Mouse (Mus musculus): ENCODE data around the gene Fra10ac1. TPM values are rescaled to one million over a fixed set of nuclear protein-coding genes. Genes with fewer than 3 reads are reported as not detected.
A peak's percentile ranks its signal among the peaks of the same experiment; 100 is the strongest.

The Fra10ac1 gene
- 27.6 and 32.1 TPM in 2 replicates for polyA plus RNA-seq (2014; fragmentation: Nextera tagmentation; extraction: Ambion mirVana)

GRCm38 (mm10) chr19:38223905-38224684 is at the start of gene Fra10ac1:
Gene Fra10ac1, minus strand, starts transcription at chr19:38224156.
- Histone ChIP-seq H3K36me3 (ENCODE audit: control insufficient read depth, insufficient read depth, low read length) (no peaks in the 10 kb centered on the region), H3K4me2 (peak within 1 kb of the TSS; percentile 86), H3K27ac (ENCODE audit: low read depth, low read length) (peak within 1 kb of the TSS; percentile 79), H3K27me3 (ENCODE audit: control insufficient read depth, insufficient read depth, low read length) (no peaks in the 10 kb centered on the region), H3K9ac (ENCODE audit: low read depth, low read length) (peak within 1 kb of the TSS; percentile 78), H3K9me3 (replicated peaks; ENCODE audit: control insufficient read depth, low read length) (no peaks in the 10 kb centered on the region), H3K4me1 (ENCODE audit: control insufficient read depth, insufficient read depth, low read length) (peaks cover 5% of the 10 kb centered on the region; the same call in 1 of the 2 replicates), H3K4me3 (ENCODE audit: low read depth, low read length) (peak within 1 kb of the TSS; percentile 72)
- WGBS (ENCODE audit: insufficient replicate concordance), result under 1% methylated on average over 49 of the region's 49 CpGs
- ATAC-seq (replicated peaks; ENCODE audit: insufficient number of reproducible peaks, low FRiP score, low TSS enrichment), result peak; percentile 90

GRCm38 (mm10) chr19:38271071-38271470 is 47.1 kb upstream of the Fra10ac1 start:
- H3K9ac ChIP-seq (ENCODE audit: low read depth, low read length), result no peak overlapping the region
- H3K4me2 ChIP-seq, result no peak overlapping the region
- WGBS (ENCODE audit: insufficient replicate concordance), result 26% methylated on average over 6 of the region's 6 CpGs
- H3K27ac ChIP-seq (ENCODE audit: low read depth, low read length), result no peak overlapping the region
- no peaks in the 10 kb centered on the region for H3K36me3 ChIP-seq (ENCODE audit: control insufficient read depth, insufficient read depth, low read length)
- no peaks in the 10 kb centered on the region for H3K4me1 ChIP-seq (ENCODE audit: control insufficient read depth, insufficient read depth, low read length)
- H3K27me3 ChIP-seq (ENCODE audit: control insufficient read depth, insufficient read depth, low read length), result peaks cover 2% of the 10 kb centered on the region; the same call in 1 of the 2 replicates
- H3K4me3 ChIP-seq (ENCODE audit: low read depth, low read length), result no peak overlapping the region
- H3K9me3 ChIP-seq (replicated peaks; ENCODE audit: control insufficient read depth, low read length), result no peaks in the 10 kb centered on the region
- no peak for ATAC-seq (replicated peaks; ENCODE audit: insufficient number of reproducible peaks, low FRiP score, low TSS enrichment)

GRCm38 (mm10) chr19:38267469-38267868 is 43.5 kb upstream of the Fra10ac1 start:
- H3K4me2 ChIP-seq, result no peak overlapping the region
- no peaks in the 10 kb centered on the region for H3K9me3 ChIP-seq (replicated peaks; ENCODE audit: control insufficient read depth, low read length)
- H3K36me3 ChIP-seq (ENCODE audit: control insufficient read depth, insufficient read depth, low read length), result no peaks in the 10 kb centered on the region
- H3K27ac ChIP-seq (ENCODE audit: low read depth, low read length), result no peak overlapping the region
- no peak for ATAC-seq (replicated peaks; ENCODE audit: insufficient number of reproducible peaks, low FRiP score, low TSS enrichment)
- H3K4me1 ChIP-seq (ENCODE audit: control insufficient read depth, insufficient read depth, low read length), result no peaks in the 10 kb centered on the region
- WGBS (ENCODE audit: insufficient replicate concordance), result 68% methylated on average over 5 of the region's 5 CpGs
- H3K27me3 ChIP-seq (ENCODE audit: control insufficient read depth, insufficient read depth, low read length), result peaks cover 4% of the 10 kb centered on the region; the same call in 1 of the 2 replicates
- H3K4me3 ChIP-seq (ENCODE audit: low read depth, low read length), result no peak overlapping the region
- H3K9ac ChIP-seq (ENCODE audit: low read depth, low read length), result no peak overlapping the region

DNA sequence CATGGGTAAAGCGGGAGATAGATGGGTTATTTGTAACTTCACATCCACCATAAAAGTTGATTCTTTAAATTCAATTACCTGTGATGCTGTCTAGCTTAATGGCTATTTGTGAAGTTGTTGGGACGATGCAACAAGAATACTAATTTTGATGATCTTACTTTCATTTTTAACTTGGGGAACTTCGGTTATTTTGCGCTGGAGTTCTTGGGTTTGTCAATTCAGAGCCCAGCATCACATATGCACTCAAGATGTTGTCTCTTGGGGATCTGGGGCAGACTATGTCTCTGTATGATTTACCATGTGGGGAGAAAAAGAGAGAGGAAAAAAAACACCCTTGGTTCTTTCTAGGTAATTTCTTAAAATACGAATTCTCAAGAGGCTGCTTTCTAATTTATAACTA is 41.8 kb upstream of the Fra10ac1 start:
- Histone ChIP-seq H3K9ac (ENCODE audit: low read depth, low read length) (no peak overlapping the region), H3K4me3 (ENCODE audit: low read depth, low read length) (no peak overlapping the region), H3K4me2 (no peak overlapping the region), H3K9me3 (replicated peaks; ENCODE audit: control insufficient read depth, low read length) (no peaks in the 10 kb centered on the region), H3K27me3 (ENCODE audit: control insufficient read depth, insufficient read depth, low read length) (0 out of 2 replicates have a peak, but pooled peaks cover 2% of the 10 kb centered on the region), H3K4me1 (ENCODE audit: control insufficient read depth, insufficient read depth, low read length) (no peaks in the 10 kb centered on the region), H3K36me3 (ENCODE audit: control insufficient read depth, insufficient read depth, low read length) (no peaks in the 10 kb centered on the region), H3K27ac (ENCODE audit: low read depth, low read length) (no peak overlapping the region)
- 87% methylated on average over 5 of the region's 5 CpGs for WGBS (ENCODE audit: insufficient replicate concordance)
- no peak for ATAC-seq (replicated peaks; ENCODE audit: insufficient number of reproducible peaks, low FRiP score, low TSS enrichment)

- Histone ChIP-seq H3K4me2 (peak within 1 kb of the TSS; percentile 56), H3K27ac (ENCODE audit: low read depth, low read length) (no peak within 1 kb of the TSS), H3K36me3 (ENCODE audit: control insufficient read depth, insufficient read depth, low read length) (no peaks in the 10 kb centered on the region), H3K9ac (ENCODE audit: low read depth, low read length) (peak within 1 kb of the TSS; percentile 17; the same call in 1 of the 2 replicates), H3K27me3 (ENCODE audit: control insufficient read depth, insufficient read depth, low read length) (0 out of 2 replicates have a peak, but pooled peaks cover 2% of the 10 kb centered on the region), H3K9me3 (replicated peaks; ENCODE audit: control insufficient read depth, low read length) (no peaks in the 10 kb centered on the region), H3K4me1 (ENCODE audit: control insufficient read depth, insufficient read depth, low read length) (no peaks in the 10 kb centered on the region), H3K4me3 (ENCODE audit: low read depth, low read length) (peak within 1 kb of the TSS; percentile 21)
- no peak for ATAC-seq (replicated peaks; ENCODE audit: insufficient number of reproducible peaks, low FRiP score, low TSS enrichment)
- 24% methylated on average over 21 of the region's 21 CpGs for WGBS (ENCODE audit: insufficient replicate concordance)
Observed at GRCm38 (mm10) chr19:38264505-38265500, 40.8 kb upstream of the Fra10ac1 start, which contains the start of gene Lgi1. Gene Lgi1, plus strand, starts transcription at chr19:38264536.

DNA sequence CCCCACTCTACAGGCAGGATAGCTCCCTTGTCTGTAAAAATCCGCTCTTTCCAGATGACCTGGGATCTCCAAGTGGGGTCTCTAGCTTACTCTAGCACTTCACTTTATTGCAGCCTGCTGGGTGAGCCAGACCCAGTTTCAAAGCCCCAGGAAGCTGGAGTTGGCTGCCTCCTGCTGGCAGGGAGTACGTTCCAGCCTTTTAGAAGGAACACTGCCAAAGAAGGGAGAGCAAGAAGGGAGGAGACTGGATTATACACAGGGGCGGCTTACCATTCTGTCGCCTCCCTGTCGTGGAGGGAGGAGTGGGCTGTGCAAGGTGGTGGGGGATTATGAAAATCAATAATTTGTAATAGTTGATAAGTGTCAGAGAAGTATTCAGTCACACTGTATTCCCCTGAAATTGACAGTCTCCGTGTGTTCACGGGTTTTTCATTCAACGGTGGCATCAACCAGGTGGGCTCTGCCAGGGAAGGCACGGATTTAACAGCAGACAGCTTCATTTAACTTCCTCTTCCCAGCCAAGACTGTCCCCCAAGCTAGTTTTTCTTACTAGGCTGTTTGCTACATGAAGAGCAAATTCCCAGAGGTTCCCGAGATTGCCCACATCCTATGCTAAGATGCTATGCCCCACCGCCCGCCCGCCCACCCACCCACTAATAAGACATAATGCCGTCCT is 40.0 kb upstream of the Fra10ac1 start:
- 23% methylated on average over 14 of the region's 14 CpGs for WGBS (ENCODE audit: insufficient replicate concordance)
- peak overlapping the region; percentile 21 for H3K4me3 ChIP-seq (ENCODE audit: low read depth, low read length)
- H3K4me1 ChIP-seq (ENCODE audit: control insufficient read depth, insufficient read depth, low read length), result no peaks in the 10 kb centered on the region
- H3K9me3 ChIP-seq (replicated peaks; ENCODE audit: control insufficient read depth, low read length), result no peaks in the 10 kb centered on the region
- peak overlapping the region; percentile 17; the same call in 1 of the 2 replicates for H3K9ac ChIP-seq (ENCODE audit: low read depth, low read length)
- no peak overlapping the region for H3K27ac ChIP-seq (ENCODE audit: low read depth, low read length)
- ATAC-seq (replicated peaks; ENCODE audit: insufficient number of reproducible peaks, low FRiP score, low TSS enrichment), result no peak
- 0 out of 2 replicates have a peak, but pooled peaks cover 2% of the 10 kb centered on the region for H3K27me3 ChIP-seq (ENCODE audit: control insufficient read depth, insufficient read depth, low read length)
- peak overlapping the region; percentile 56 for H3K4me2 ChIP-seq
- H3K36me3 ChIP-seq (ENCODE audit: control insufficient read depth, insufficient read depth, low read length), result no peaks in the 10 kb centered on the region

GRCm38 (mm10) chr19:38261351-38261750 is 37.4 kb upstream of the Fra10ac1 start:
- Histone ChIP-seq H3K9ac (ENCODE audit: low read depth, low read length) (no peak overlapping the region), H3K27ac (ENCODE audit: low read depth, low read length) (no peak overlapping the region), H3K4me2 (no peak overlapping the region), H3K27me3 (ENCODE audit: control insufficient read depth, insufficient read depth, low read length) (0 out of 2 replicates have a peak, but pooled peaks cover 2% of the 10 kb centered on the region), H3K4me3 (ENCODE audit: low read depth, low read length) (no peak overlapping the region), H3K9me3 (replicated peaks; ENCODE audit: control insufficient read depth, low read length) (no peaks in the 10 kb centered on the region), H3K36me3 (ENCODE audit: control insufficient read depth, insufficient read depth, low read length) (no peaks in the 10 kb centered on the region), H3K4me1 (ENCODE audit: control insufficient read depth, insufficient read depth, low read length) (no peaks in the 10 kb centered on the region)
- ATAC-seq (replicated peaks; ENCODE audit: insufficient number of reproducible peaks, low FRiP score, low TSS enrichment), result no peak
- WGBS (ENCODE audit: insufficient replicate concordance), result 78% methylated on average over 5 of the region's 5 CpGs

DNA sequence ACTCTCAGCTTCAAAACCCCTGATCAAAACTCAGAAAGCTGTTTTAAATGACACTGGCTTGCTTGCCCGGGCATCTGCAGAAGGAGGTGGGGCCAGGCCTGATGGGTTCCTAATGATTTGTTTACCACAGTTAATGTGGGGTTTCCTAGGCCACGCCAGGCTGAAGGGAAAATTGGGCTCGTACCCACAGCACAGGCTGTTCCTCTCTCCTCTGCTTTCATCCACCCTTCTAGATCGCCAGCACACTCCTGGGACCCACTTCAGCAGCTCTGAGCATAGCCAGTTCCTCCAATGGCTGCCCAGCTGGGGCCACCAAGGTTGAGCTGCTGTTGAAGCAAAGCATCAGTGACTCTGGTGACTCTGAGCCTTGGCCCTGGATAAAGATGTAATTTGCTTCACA is 36.4 kb upstream of the Fra10ac1 start:
- ATAC-seq (replicated peaks; ENCODE audit: insufficient number of reproducible peaks, low FRiP score, low TSS enrichment), result no peak
- H3K4me3 ChIP-seq (ENCODE audit: low read depth, low read length), result no peak overlapping the region
- 0 out of 2 replicates have a peak, but pooled peaks cover 2% of the 10 kb centered on the region for H3K27me3 ChIP-seq (ENCODE audit: control insufficient read depth, insufficient read depth, low read length)
- H3K4me1 ChIP-seq (ENCODE audit: control insufficient read depth, insufficient read depth, low read length), result no peaks in the 10 kb centered on the region
- H3K9me3 ChIP-seq (replicated peaks; ENCODE audit: control insufficient read depth, low read length), result no peaks in the 10 kb centered on the region
- H3K9ac ChIP-seq (ENCODE audit: low read depth, low read length), result no peak overlapping the region
- no peak overlapping the region for H3K27ac ChIP-seq (ENCODE audit: low read depth, low read length)
- no peaks in the 10 kb centered on the region for H3K36me3 ChIP-seq (ENCODE audit: control insufficient read depth, insufficient read depth, low read length)
- H3K4me2 ChIP-seq, result no peak overlapping the region
- 57% methylated on average over 4 of the region's 4 CpGs for WGBS (ENCODE audit: insufficient replicate concordance)

Data from heart, embryonic 11.5 days (tissue).